Mouse (Mus musculus): ENCODE measurements at regions not wholly inside any gene's neighbourhood (a gene's known extent, or its start where the extent isn't known, plus 50 kb on each side); places are given as distances from the start of the nearest gene placed in this dataset.

DNA sequence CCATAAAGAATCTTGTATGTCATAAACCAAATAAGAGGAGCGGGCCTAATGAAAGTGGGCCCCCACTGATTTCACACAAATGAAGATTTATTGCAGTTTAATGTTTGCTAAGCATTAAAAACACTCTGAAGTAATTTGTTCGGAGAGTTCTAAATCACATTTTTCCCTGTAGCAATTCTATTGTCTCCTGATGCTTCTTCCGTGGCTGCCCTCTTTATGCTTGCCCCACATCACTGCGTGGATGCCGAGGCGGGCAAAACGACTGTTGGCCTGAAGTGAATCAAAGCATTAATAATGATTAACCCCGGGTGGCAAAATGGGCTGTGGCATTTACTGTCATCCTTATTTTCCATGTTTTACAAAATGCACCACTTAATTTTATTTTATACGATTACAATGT lies 134.9 kb upstream of the E2f7 start:
- no peak for TF ChIP-seq POLR2A (IDR thresholded peaks at IDR 0.05; ENCODE audit: extremely low read depth, insufficient read depth, low read length)
- TF ChIP-seq CTCF (IDR thresholded peaks at IDR 0.05; ENCODE audit: extremely low read depth, insufficient read depth, low read length), result no peak

Measured in cortical plate, adult 2 months (tissue).